Mouse (Mus musculus) hindbrain, embryonic 15.5 days (tissue): ENCODE measurements at regions not wholly inside any gene's neighbourhood (a gene's known extent, or its start where the extent isn't known, plus 50 kb on each side); places are given as distances from the start of the nearest gene placed in this dataset.

Experiments
- ATAC-seq: fragments of 200-750 bp; cut with Nextera tagmentation; 2 replicates; pipeline ENCODE4 v1.8.0; 2017; ENCODE audit warnings: low read depth, moderate number of reproducible peaks, moderate TSS enrichment; ENCODE audit not compliant: low FRiP score
- H3K27ac ChIP-seq: fragments of 300-500 bp; sonication (generic); replicated peaks from 2 replicates; pipeline ENCODE4 v1.5.1; 2015; ENCODE audit warnings: mild to moderate bottlenecking, inconsistent platforms
- H3K27me3 ChIP-seq: fragments of 300-500 bp; sonication (generic); 2 replicates; pipeline ENCODE4 v1.6.1; 2015; ENCODE audit warnings: control low read depth, inconsistent platforms
- H3K36me3 ChIP-seq: fragments of 300-500 bp; sonication (generic); 2 replicates; pipeline ENCODE4 v1.6.1; 2015; ENCODE audit warnings: control low read depth, inconsistent platforms
- H3K4me1 ChIP-seq: fragments of 300-500 bp; sonication (generic); replicated peaks from 2 replicates; pipeline ENCODE4 v1.6.1; 2015; ENCODE audit warnings: control low read depth, inconsistent platforms
- H3K4me2 ChIP-seq: fragments of 300-500 bp; sonication (generic); 2 replicates; pipeline ENCODE4 v1.6.1; 2015; ENCODE audit warnings: moderate library complexity, mild to moderate bottlenecking, inconsistent platforms
- H3K4me3 ChIP-seq: fragments of 300-500 bp; sonication (generic); 2 replicates; pipeline ENCODE4 v1.5.1; 2015; ENCODE audit warnings: mild to moderate bottlenecking, inconsistent platforms
- H3K9ac ChIP-seq: fragments of 300-500 bp; sonication (generic); 2 replicates; pipeline ENCODE4 v1.6.1; 2015; ENCODE audit warnings: inconsistent platforms
- H3K9me3 ChIP-seq: fragments of 300-500 bp; sonication (generic); 2 replicates; pipeline ENCODE4 v1.6.1; 2016; ENCODE audit warnings: control low read depth, inconsistent platforms
- WGBS: fragments of 180-500 bp; shearing (Covaris S2); methylation state at CpG from one replicate; pipeline ENCODE4 v1.1.7; 2015; 5-methylcytosine and 5-hydroxymethylcytosine counted together

GRCm38 (mm10) chr11:19531255-19532003 lies 392.7 kb upstream of the Spred2 start:
- H3K27ac ChIP-seq: peak overlapping the region; percentile 77
- 6% methylated on average over 20 of the region's 20 CpGs for whole genome bisulfite sequencing
- H3K27me3 ChIP-seq: no peaks in the 10 kb centered on the region
- no peaks in the 10 kb centered on the region for H3K36me3 ChIP-seq
- H3K4me2 ChIP-seq: peak overlapping the region; percentile 46
- H3K4me1 ChIP-seq: peaks cover 32% of the 10 kb centered on the region
- ATAC-seq: peak; percentile 73
- peak overlapping the region; percentile 28; the same call in 1 of the 2 replicates for H3K9ac ChIP-seq
- H3K4me3 ChIP-seq: peak overlapping the region; percentile 7; the same call in 1 of the 2 replicates
- H3K9me3 ChIP-seq: no peaks in the 10 kb centered on the region

- Histone ChIP-seq H3K9me3 (no peaks in the 10 kb centered on the region), H3K9ac (no peak overlapping the region), H3K27me3 (no peaks in the 10 kb centered on the region), H3K4me2 (no peak overlapping the region), H3K36me3 (no peaks in the 10 kb centered on the region), H3K4me1 (peaks cover 32% of the 10 kb centered on the region), H3K27ac (0 out of 2 replicates have a peak overlapping the region, but pooled peaks have one; percentile 18), H3K4me3 (no peak overlapping the region)
- ATAC-seq: no peak
- 80% methylated on average over 7 of the region's 7 CpGs for WGBS
Measured at GRCm38 (mm10) chr11:19532867-19533266, 391.3 kb upstream of the Spred2 start.

GRCm38 (mm10) chr11:19533701-19534100 lies 390.5 kb upstream of the Spred2 start:
- Histone ChIP-seq H3K4me1 (peaks cover 30% of the 10 kb centered on the region), H3K4me2 (no peak overlapping the region), H3K27ac (no peak overlapping the region), H3K27me3 (no peaks in the 10 kb centered on the region), H3K9ac (no peak overlapping the region), H3K36me3 (no peaks in the 10 kb centered on the region), H3K4me3 (no peak overlapping the region), H3K9me3 (no peaks in the 10 kb centered on the region)
- ATAC-seq: no peak
- 75% methylated on average over 1 of the region's 1 CpGs for WGBS

- H3K36me3 ChIP-seq: no peaks in the 10 kb centered on the region
- ATAC-seq: no peak
- H3K4me2 ChIP-seq: no peak overlapping the region
- H3K9ac ChIP-seq: no peak overlapping the region
- WGBS: 64% methylated on average over 1 of the region's 1 CpGs
- no peaks in the 10 kb centered on the region for H3K27me3 ChIP-seq
- no peaks in the 10 kb centered on the region for H3K9me3 ChIP-seq
- H3K4me1 ChIP-seq: peaks cover 22% of the 10 kb centered on the region
- H3K4me3 ChIP-seq: no peak overlapping the region
- no peak overlapping the region for H3K27ac ChIP-seq
Measured at GRCm38 (mm10) chr11:19535215-19535614, 389.0 kb upstream of the Spred2 start.

- H3K27me3 ChIP-seq: no peaks in the 10 kb centered on the region; the same call in 1 of the 2 replicates
- no peak for ATAC-seq
- no peaks in the 10 kb centered on the region for H3K4me1 ChIP-seq
- H3K4me2 ChIP-seq: no peak overlapping the region
- 71% methylated on average over 4 of the region's 4 CpGs for WGBS
- no peaks in the 10 kb centered on the region for H3K36me3 ChIP-seq
- H3K9ac ChIP-seq: no peak overlapping the region
- no peaks in the 10 kb centered on the region for H3K9me3 ChIP-seq
- no peak overlapping the region for H3K4me3 ChIP-seq
- H3K27ac ChIP-seq: no peak overlapping the region
Measured at GRCm38 (mm10) chr11:19546226-19546625, 377.9 kb upstream of the Spred2 start.

GRCm38 (mm10) chr11:19554316-19554946 lies 369.7 kb upstream of the Spred2 start:
- Histone ChIP-seq H3K36me3 (no peaks in the 10 kb centered on the region), H3K9me3 (no peaks in the 10 kb centered on the region), H3K4me1 (peaks cover 16% of the 10 kb centered on the region), H3K27me3 (no peaks in the 10 kb centered on the region), H3K4me2 (no peak overlapping the region), H3K4me3 (no peak overlapping the region), H3K9ac (no peak overlapping the region), H3K27ac (peak overlapping the region; percentile 64)
- 11% methylated on average over 9 of the region's 9 CpGs for WGBS
- ATAC-seq: peak; percentile 82

GRCm38 (mm10) chr11:19554947-19555770 lies 369.0 kb upstream of the Spred2 start:
- H3K9ac ChIP-seq: no peak overlapping the region
- H3K9me3 ChIP-seq: no peaks in the 10 kb centered on the region
- ATAC-seq: peak; percentile 73
- H3K27me3 ChIP-seq: no peaks in the 10 kb centered on the region
- H3K27ac ChIP-seq: peak overlapping the region; percentile 64
- H3K4me3 ChIP-seq: no peak overlapping the region
- no peaks in the 10 kb centered on the region for H3K36me3 ChIP-seq
- H3K4me1 ChIP-seq: peaks cover 16% of the 10 kb centered on the region
- no peak overlapping the region for H3K4me2 ChIP-seq
- WGBS: 22% methylated on average over 9 of the region's 9 CpGs

- 76% methylated on average over 7 of the region's 7 CpGs for WGBS
- peaks cover 3% of the 10 kb centered on the region; the same call in 1 of the 2 replicates for H3K4me1 ChIP-seq
- ATAC-seq: no peak
- no peak overlapping the region for H3K9ac ChIP-seq
- H3K27ac ChIP-seq: no peak overlapping the region
- H3K4me3 ChIP-seq: no peak overlapping the region
- H3K9me3 ChIP-seq: no peaks in the 10 kb centered on the region
- H3K4me2 ChIP-seq: no peak overlapping the region
- no peaks in the 10 kb centered on the region for H3K36me3 ChIP-seq
- no peaks in the 10 kb centered on the region for H3K27me3 ChIP-seq
Measured at GRCm38 (mm10) chr11:19560452-19560851, 363.7 kb upstream of the Spred2 start.

GRCm38 (mm10) chr11:19562668-19563067 lies 361.5 kb upstream of the Spred2 start:
- Histone ChIP-seq H3K4me3 (no peak overlapping the region), H3K36me3 (no peaks in the 10 kb centered on the region), H3K9ac (no peak overlapping the region), H3K4me1 (no peaks in the 10 kb centered on the region), H3K4me2 (no peak overlapping the region), H3K9me3 (no peaks in the 10 kb centered on the region), H3K27me3 (no peaks in the 10 kb centered on the region), H3K27ac (no peak overlapping the region)
- WGBS: 94% methylated on average over 4 of the region's 4 CpGs
- ATAC-seq: no peak

GRCm38 (mm10) chr11:19585228-19585627 lies 338.9 kb upstream of the Spred2 start:
- ATAC-seq: no peak
- no peaks in the 10 kb centered on the region for H3K9me3 ChIP-seq
- no peak overlapping the region for H3K27ac ChIP-seq
- 77% methylated on average over 7 of the region's 7 CpGs for WGBS
- H3K4me3 ChIP-seq: no peak overlapping the region
- no peaks in the 10 kb centered on the region for H3K4me1 ChIP-seq
- no peaks in the 10 kb centered on the region for H3K27me3 ChIP-seq
- no peak overlapping the region for H3K4me2 ChIP-seq
- H3K9ac ChIP-seq: no peak overlapping the region
- no peaks in the 10 kb centered on the region for H3K36me3 ChIP-seq

- no peaks in the 10 kb centered on the region for H3K36me3 ChIP-seq
- H3K27ac ChIP-seq: no peak overlapping the region
- 50% methylated on average over 6 of the region's 6 CpGs for WGBS
- no peak overlapping the region for H3K4me2 ChIP-seq
- no peaks in the 10 kb centered on the region for H3K4me1 ChIP-seq
- no peak for ATAC-seq
- no peaks in the 10 kb centered on the region for H3K9me3 ChIP-seq
- no peak overlapping the region for H3K9ac ChIP-seq
- no peak overlapping the region for H3K4me3 ChIP-seq
- no peaks in the 10 kb centered on the region for H3K27me3 ChIP-seq
Measured at GRCm38 (mm10) chr11:19592506-19593355, 331.4 kb upstream of the Spred2 start.
